Mouse (Mus musculus): Measurements from ENCODE around the gene Dag1.

- TF ChIP-seq CTCF (IDR thresholded peaks at IDR 0.05; ENCODE audit: borderline replicate concordance, insufficient read depth, low read length) (no peak), POLR2A (IDR thresholded peaks at IDR 0.05; ENCODE audit: low read depth, low read length) (no peak)
Observed at GRCm38 (mm10) chr9:108187616-108188015, 76.1 kb downstream of the Dag1 start.
